Mouse (Mus musculus) bone marrow macrophage, adult 2 months (primary cell): ENCODE results near the gene Nms. TPM values are rescaled to one million over a fixed set of nuclear protein-coding genes. Genes with fewer than 3 reads are reported as not detected.

Experiments used
- H3K27ac ChIP-seq: 2 replicates; pipeline ENCODE4 v1.5.1; 2012; ENCODE audit warnings: low read depth, low read length; ENCODE audit not compliant: insufficient read depth
- H3K4me1 ChIP-seq: 2 replicates; pipeline ENCODE4 v1.6.1; 2012; ENCODE audit warnings: low read length; ENCODE audit not compliant: control insufficient read depth, insufficient read depth
- H3K4me3 ChIP-seq: 2 replicates; pipeline ENCODE4 v1.5.1; 2012; ENCODE audit warnings: mild to moderate bottlenecking, low read length, moderate library complexity; ENCODE audit not compliant: insufficient read depth
- CTCF ChIP-seq: IDR thresholded peaks from 2 replicates; pipeline ENCODE4 v1.5.1; 2012; ENCODE audit warnings: low read depth, mild to moderate bottlenecking, low read length, moderate library complexity
- POLR2A ChIP-seq: IDR thresholded peaks from 2 replicates; pipeline ENCODE4 v1.6.1; 2012; ENCODE audit warnings: mild to moderate bottlenecking, low read depth, low read length, borderline replicate concordance
- polyA plus RNA-seq: library from polyadenylated mRNA; stranded (reverse); fragments of >200 nt; gene quantifications from 2 replicates; pipeline ENCODE4 v1.2.4, GENCODE M21; 2012; ENCODE audit not compliant: missing spikeins, insufficient read depth, insufficient read length

Nms gene
- polyA plus RNA-seq = not detected in 2 replicates

- TF ChIP-seq CTCF = no peak
Observed at GRCm38 (mm10) chr1:38938849-38939248, at the start of gene Nms. Nms (plus strand) TSS chr1:38939149.

DNA sequence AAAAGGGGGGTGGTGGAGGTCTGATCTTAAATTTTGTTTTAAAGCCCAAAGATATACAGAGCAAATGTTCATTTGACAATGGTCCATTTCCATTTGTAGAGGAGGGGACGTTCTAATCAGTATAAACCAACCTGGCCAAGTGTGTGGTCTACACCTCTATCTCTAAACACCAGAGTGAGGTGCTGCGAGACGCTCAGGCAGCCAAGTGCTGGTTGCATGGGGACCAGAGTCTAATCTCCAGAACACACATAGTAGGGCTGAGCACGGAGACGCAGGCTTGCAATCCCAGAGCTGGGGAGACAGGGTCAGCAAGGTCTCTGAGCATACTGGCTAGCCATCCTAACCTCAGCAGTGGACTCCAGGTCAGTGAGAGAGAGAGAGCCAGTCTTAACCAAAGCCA lies 47.5 kb upstream of the Nms start:
- Histone ChIP-seq H3K27ac (no peak overlapping the region), H3K4me1 (peaks cover 8% of the 10 kb centered on the region), H3K4me3 (no peak overlapping the region)
- TF ChIP-seq CTCF (no peak), POLR2A (no peak)

More at GRCm38 (mm10) chr1:38938849-38939248, at the start of gene Nms:
- Histone ChIP-seq H3K4me3 (no peak within 1 kb of the TSS), H3K27ac (no peak within 1 kb of the TSS), H3K4me1 (no peaks in the 10 kb centered on the region; the same call in 1 of the 2 replicates)

DNA sequence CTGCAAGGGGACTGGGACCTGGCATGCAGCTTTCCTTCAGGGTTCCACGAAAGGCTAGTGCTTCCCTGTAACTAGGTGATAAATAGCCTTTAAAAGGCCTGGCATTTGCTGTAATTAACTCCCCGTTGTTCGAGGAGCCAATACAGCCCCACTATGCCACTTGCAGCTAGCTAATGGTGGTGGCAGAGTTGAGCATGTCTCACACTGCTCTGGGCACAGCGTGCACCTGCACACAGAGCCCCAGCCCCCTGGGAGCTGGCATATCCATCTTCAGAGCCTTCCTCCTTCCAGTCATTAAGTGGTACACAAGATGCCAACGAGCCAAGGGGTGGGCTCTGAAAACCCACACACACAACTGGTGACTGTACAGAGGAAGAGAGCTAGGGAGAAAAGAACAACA lies 45.9 kb upstream of the Nms start:
- TF ChIP-seq POLR2A (no peak), CTCF (no peak)
- Histone ChIP-seq H3K4me3 (no peak overlapping the region), H3K27ac (no peak overlapping the region), H3K4me1 (peaks cover 8% of the 10 kb centered on the region)

GRCm38 (mm10) chr1:38897431-38898248 lies 41.3 kb upstream of the Nms start, which contains the start of gene Chst10:
Chst10 (minus strand) TSS chr1:38898161.
- TF ChIP-seq POLR2A (no peak), CTCF (no peak)

DNA sequence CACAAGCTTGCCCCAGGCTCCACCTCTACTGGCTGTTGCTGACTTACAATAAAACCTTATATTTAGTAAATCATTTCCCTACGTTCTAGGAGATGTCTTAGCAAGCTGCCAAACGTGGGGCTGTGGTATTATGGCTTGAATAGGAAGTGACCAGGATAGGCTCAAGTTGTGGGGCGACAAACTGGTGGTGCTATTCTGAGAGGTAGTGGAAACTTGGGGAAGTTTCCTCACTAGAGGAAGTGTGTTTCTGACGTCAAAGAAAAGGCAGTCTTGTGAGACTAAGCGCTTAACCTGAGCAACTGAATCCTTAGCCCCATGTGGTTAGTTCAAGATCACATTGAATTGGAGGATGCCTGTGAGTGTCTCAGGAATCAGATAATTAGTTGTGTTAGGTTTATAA lies 36.4 kb upstream of the Nms start:
- TF ChIP-seq CTCF (no peak), POLR2A (no peak)
- Histone ChIP-seq H3K27ac (peak overlapping the region; percentile 57), H3K4me1 (peaks cover 32% of the 10 kb centered on the region), H3K4me3 (no peak overlapping the region)

More at GRCm38 (mm10) chr1:38897431-38898248, 41.3 kb upstream of the Nms start, which contains the start of gene Chst10:
- Histone ChIP-seq H3K4me3 (peak within 1 kb of the TSS; percentile 74), H3K27ac (no peak within 1 kb of the TSS), H3K4me1 (peaks cover 20% of the 10 kb centered on the region)

DNA sequence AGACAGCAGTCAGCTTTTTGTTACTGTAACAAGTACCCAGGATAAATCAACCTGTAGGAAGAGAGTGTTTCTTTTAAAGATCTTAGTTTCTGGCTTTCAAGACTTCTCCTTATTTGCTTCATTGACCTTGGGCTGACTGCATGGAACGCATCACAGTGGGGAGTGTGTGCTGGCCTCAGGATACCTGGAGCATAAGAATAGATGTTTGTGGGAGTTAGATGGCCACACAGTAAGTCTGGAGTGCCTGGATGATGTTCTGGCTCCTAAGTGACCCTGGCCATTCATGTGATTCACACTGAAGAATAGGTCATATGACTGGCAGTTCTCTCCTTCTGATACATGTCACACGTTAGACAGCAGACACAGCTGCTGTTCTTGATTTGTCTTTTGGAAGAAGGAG lies 35.0 kb upstream of the Nms start:
- no peak for TF ChIP-seq POLR2A
- TF ChIP-seq CTCF = no peak
- peaks cover 27% of the 10 kb centered on the region for H3K4me1 ChIP-seq
- no peak overlapping the region for H3K27ac ChIP-seq
- no peak overlapping the region for H3K4me3 ChIP-seq

GRCm38 (mm10) chr1:38928996-38929395 lies 10.0 kb upstream of the Nms start:
- Histone ChIP-seq H3K27ac (no peak overlapping the region), H3K4me3 (no peak overlapping the region), H3K4me1 (no peaks in the 10 kb centered on the region)
- no peak for TF ChIP-seq CTCF
- TF ChIP-seq POLR2A = no peak

DNA sequence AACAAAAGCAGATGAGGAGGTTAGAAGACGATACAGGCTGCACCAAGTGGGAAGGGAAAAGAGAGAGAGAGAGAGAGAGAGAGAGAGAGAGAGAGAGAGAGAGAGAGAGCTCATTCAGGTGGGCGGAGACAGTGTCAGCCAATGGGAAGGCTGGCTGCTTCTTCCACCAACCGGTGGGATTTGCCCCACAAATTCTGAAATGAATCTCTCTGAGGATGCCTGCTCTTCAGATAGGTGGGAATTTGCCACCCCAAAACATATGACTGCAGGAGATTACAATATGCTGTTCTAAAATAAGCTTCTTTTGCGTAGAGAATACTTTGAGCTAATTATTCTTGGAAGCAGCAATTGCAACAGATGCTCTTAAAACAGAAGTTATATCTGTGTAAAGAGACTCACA lies 9.5 kb upstream of the Nms start:
- Histone ChIP-seq H3K4me3 (no peak overlapping the region), H3K27ac (no peak overlapping the region), H3K4me1 (no peaks in the 10 kb centered on the region)
- TF ChIP-seq POLR2A (no peak), CTCF (no peak)

GRCm38 (mm10) chr1:38930767-38931166 lies 8.2 kb upstream of the Nms start:
- no peak overlapping the region for H3K4me3 ChIP-seq
- no peaks in the 10 kb centered on the region for H3K4me1 ChIP-seq
- no peak for TF ChIP-seq POLR2A
- no peak for TF ChIP-seq CTCF
- H3K27ac ChIP-seq = no peak overlapping the region

GRCm38 (mm10) chr1:38934668-38935067 lies 4.3 kb upstream of the Nms start:
- Histone ChIP-seq H3K4me1 (no peaks in the 10 kb centered on the region), H3K4me3 (no peak overlapping the region), H3K27ac (no peak overlapping the region)
- TF ChIP-seq POLR2A (no peak), CTCF (peak; percentile 69)

DNA sequence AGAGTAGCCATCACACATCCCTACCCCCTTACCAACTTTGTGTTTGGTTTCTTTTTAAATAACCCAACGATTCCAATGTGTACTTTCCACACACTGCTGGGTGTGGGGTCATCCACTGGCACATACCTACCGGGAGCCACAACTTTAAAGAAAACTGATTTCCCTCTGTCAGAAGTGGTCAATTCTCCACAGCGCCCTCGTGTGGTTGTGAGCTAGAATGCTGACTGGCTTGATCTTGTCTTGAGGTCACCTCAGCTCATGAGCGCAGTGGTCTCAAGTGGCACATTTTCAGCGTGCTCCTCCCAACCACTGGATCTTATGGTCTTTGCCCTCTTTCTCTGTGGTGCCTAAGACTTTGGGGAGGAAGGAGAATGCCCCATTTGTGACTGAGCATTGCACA lies 2.2 kb upstream of the Nms start:
- Histone ChIP-seq H3K4me3 (no peak overlapping the region), H3K27ac (no peak overlapping the region), H3K4me1 (no peaks in the 10 kb centered on the region)
- TF ChIP-seq CTCF = peak; percentile 63
- no peak for TF ChIP-seq POLR2A
